Mouse (Mus musculus) gonadal fat pad, adult 2 months (tissue): ENCODE results near the gene Cfap52. TPM values are rescaled to one million over a fixed set of nuclear protein-coding genes. Genes with fewer than 3 reads are reported as not detected.

ENCODE experiments used
- DNase-seq: peaks from one replicate; pipeline ENCODE4 v3.0.0-alpha.2; 2012; ENCODE audit warnings: low read depth
- polyA plus RNA-seq: library from polyadenylated mRNA; depleted of rRNA; stranded (reverse); fragments of >200 nt; gene quantifications from 2 replicates; pipeline ENCODE4 v1.2.3, GENCODE M21; 2012; rRNA removed

Cfap52 gene
- polyA plus RNA-seq, 1 experiment: 5.1 TPM

DNA sequence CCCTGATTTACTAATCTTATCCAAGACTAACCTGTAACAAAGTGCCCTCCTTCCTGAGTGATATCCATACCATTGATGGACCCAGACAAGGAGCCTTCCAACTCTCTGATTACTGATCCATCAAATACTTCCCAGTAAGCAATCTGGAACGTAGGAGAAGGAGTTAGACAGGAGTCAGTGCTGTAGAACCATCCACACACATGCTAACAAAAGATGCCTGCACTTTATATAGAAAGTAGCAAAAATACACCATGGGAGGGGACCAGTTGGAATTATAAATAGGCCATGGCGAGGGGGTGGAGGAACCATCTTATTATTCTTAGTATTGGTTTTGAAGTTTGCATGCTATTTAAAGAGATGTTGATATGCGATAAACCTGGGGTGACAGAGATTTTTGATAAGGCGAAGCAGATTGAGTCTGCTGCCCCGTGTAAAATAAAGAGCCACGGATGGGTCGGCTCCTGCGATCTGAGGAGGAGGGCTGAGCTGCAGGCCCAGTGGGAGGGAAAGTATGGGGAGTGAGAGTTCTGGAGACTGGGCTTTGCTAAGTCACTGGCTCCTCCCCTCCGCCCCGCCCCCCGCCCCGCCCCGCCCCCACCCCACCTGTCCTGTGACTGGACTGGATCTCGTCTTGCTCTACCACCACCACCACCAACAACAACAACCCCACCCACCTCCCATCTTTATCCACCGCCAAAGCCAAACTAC, 38.9 kb downstream of the Cfap52 start:
- no peak for DNase-seq

GRCm38 (mm10) chr11:67925000-67925399, 40.5 kb downstream of the Cfap52 start:
- DNase-seq: no peak

DNA sequence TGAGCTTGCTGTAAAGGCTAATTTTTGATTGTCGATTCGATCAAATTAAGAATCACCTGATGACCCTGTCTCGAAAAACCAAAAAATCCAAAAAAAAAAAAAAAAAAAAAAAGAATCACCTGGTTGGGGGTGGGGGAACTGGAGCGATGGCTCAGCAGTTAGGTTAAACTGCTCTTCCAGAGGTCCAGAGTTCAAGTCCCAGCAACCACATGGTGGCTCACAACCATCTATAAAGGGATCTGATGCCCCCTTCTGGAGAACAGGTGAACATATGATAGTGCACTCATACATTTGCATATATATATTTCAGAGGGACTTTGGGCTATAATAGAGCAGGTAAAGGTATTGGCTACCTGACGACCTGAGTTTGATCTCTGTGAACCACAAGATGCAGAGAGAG, 41.7 kb downstream of the Cfap52 start:
- DNase-seq: no peak

DNA sequence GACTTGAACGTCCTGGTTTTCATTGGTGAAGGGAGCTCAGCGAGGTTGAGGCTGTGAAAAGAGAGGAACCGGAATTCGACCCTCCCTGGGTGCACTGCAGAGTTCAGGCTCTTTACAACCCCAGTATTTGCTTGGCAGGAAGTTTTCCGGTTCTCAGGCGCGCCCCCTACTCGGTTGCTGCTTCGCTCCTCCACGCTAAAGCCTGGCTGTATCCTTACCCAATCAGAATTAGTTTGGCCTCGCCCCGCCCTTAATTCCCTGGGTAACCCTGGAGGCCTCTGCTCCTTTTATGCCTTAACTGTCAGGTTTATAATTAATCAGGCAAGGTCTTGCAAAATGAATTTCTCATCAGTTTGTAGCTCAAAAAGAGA, 42.7 kb downstream of the Cfap52 start:
- no peak for DNase-seq

DNA sequence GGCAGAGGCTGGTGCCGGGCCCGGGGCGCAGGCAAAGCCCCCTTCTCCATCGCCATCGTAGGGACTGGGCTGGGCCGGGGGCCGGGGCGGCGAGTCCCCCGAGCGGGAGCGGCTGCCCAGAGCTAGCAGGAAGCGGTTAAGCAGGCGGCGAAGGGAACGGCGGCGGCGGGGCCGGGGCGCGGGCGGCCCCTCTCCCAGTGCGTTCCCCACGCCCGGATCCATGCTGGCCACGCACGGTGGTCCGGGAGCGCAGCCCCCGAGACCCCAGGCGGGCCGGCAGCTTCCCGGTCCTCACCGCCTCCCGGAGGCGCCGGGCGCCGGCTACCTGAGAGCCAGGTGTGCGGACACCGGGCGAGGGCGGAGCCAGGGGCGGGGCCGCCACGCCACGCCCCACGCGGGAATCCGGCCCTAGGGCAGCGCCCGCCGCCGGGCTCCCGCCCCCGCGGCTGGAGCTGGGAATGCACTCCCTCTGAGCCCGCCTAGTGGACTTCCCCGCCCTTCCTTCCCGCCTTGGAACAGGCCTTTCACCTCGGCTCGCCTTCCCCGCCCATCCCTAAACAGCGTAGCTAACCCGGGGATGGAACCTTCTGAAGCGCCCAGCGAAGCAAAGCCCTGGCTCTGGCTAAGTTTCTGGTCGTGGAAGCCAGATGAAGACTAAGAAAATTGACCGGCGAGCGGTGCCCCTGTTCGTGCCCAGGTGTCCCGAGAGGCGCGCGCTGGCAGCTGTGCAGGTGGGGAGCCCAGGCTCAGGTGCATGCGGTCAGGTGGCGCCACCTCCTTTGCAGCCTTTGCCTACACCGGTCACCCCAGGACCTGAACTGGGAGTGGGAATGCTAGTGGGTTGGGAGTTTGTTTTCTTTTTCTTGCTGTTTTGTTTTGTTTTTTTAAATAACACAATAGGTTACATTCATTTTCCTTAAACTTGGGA, 43.4 kb downstream of the Cfap52 start, which contains the start of gene Usp43:
Gene Usp43 (minus strand): TSS at position 327 of the 928 bp plus-strand sequence.
- no peak for DNase-seq

DNA sequence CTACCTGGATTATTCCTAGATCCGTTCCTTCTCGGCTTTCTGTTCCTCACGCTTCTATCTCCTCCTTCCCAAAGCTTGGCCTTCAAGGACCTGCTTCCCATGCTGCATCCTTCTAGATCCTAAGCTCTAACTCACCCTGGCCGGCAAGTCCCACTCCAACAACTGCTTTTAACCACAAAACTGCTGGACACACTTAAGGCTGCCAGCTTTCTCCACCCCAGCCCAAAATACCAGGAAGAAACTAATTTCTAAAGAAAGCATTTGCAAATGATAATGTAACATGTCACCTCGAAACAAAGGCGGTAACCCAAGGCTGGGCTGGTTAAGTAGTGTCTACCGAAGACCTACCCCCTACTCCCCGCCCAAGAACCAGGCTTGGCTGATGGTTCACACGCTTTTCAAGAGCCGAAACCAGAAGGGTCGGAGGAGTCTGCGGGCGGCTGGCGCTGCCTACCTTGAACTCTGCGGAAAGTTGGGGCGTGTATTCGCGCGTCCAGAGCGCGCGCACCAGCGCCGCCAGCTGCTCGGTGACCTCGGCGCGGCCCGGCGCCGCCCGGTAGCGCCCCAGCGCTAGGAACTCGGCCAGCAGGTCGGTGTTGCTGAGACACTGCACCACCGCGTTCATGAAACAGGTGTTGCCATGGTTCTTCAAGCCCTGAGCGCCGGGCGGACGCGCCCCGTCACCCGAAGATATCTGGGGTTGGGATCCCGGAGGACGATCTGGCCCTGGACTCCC, 44.2 kb downstream of the Cfap52 start:
- no peak for DNase-seq

- no peak for DNase-seq
Observed at GRCm38 (mm10) chr11:67920226-67920960, 45.1 kb downstream of the Cfap52 start.

DNA sequence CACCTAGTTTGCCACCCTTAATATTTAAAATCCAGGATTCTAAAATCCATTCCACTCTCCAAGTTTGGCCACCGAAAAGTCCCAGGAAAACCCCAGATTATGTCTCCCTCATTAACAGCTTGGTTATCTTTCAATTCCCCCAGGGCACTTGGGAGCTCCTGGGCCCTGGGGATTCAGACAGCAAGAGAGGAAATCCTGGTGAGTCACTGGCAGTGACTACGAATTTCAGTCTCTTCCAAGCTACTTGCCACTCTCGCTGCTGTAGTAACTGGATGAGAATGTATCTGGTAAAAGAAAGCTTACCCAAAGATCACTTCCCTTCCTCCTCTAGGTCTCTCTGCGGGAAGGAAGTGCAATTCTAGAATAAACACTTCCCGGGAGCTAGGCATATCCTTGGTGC, 45.9 kb downstream of the Cfap52 start:
- no peak for DNase-seq

- no peak for DNase-seq
Observed at GRCm38 (mm10) chr11:67917126-67917525, 48.3 kb downstream of the Cfap52 start.

GRCm38 (mm10) chr11:67911074-67911473, 54.4 kb downstream of the Cfap52 start:
- no peak for DNase-seq

- DNase-seq: no peak
Observed at GRCm38 (mm10) chr11:67903756-67904155, 61.7 kb downstream of the Cfap52 start.

GRCm38 (mm10) chr11:67897064-67897560, 68.3 kb downstream of the Cfap52 start:
- DNase-seq: no peak

- no peak for DNase-seq
Observed at GRCm38 (mm10) chr11:67895641-67896040, 69.8 kb downstream of the Cfap52 start.

DNA sequence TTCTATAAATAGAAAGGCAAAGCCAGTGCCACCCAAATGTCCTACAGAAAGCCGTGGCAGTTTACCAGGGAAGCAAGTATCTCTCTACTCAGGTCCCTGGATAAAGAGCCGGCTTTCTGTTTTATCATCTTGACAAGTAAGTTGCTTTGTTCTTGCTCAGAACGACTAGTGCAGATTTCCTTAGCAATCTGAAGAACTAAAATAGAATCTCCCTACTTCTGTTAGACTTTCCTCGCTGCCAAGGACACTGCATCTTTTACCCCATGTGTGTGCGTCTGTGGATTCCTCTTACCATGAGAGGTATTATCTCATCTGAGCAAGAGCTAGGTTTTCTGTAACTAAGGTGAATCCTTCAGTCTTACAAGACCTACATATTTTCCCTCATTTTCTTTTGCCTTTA, 76.9 kb downstream of the Cfap52 start:
- no peak for DNase-seq

GRCm38 (mm10) chr11:67885921-67886320, 79.5 kb downstream of the Cfap52 start:
- no peak for DNase-seq

Other genes with a start within 250 kb of the Cfap52 start
- gene Glp2r, start 194.5 kb downstream of the Cfap52 start, polyA plus RNA-seq: 0.06 and 0.07 TPM in 2 replicates
- not detected in 2 replicates for gene Gsg1l2, start 191.0 kb downstream of the Cfap52 start, polyA plus RNA-seq
- 0.12 TPM in 1 of 2 replicates, not detected in the other for gene Dhrs7c, start 167.5 kb downstream of the Cfap52 start, polyA plus RNA-seq
- gene Usp43, start 43.5 kb downstream of the Cfap52 start, polyA plus RNA-seq: 4.7 and 5.4 TPM in 2 replicates
- 8.9 and 9.9 TPM in 2 replicates for gene Stx8, start 542 bp upstream of the Cfap52 start, polyA plus RNA-seq